Mouse (Mus musculus) ES-E14 (cell line): ENCODE data around the gene Tnrc6c. TPM values are rescaled to one million over a fixed set of nuclear protein-coding genes. Genes with fewer than 3 reads are reported as not detected.
A peak's percentile ranks its signal among the peaks of the same experiment; 100 is the strongest.

Source experiments
- DNase-seq: peaks from one replicate; pipeline ENCODE4 v3.0.0-alpha.2; 2013; ENCODE audit warnings: low read depth, low spot score
- H3K27ac ChIP-seq: 2 replicates; pipeline ENCODE4 v1.5.1; 2012; ENCODE audit warnings: low read depth, mild to moderate bottlenecking, low read length, moderate library complexity, mixed read lengths; ENCODE audit not compliant: poor library complexity, insufficient read depth, severe bottlenecking
- H3K36me3 ChIP-seq: 2 replicates; pipeline ENCODE4 v1.6.1; 2012; ENCODE audit warnings: mild to moderate bottlenecking, low read length, moderate library complexity, mixed read lengths; ENCODE audit not compliant: control insufficient read depth, poor library complexity, insufficient read depth, severe bottlenecking
- H3K4me1 ChIP-seq, 2 experiments: fragments of 150-350 bp in 1 of 2; sonication (generic) in 1 of 2; 2 replicates each; pipeline ENCODE4 v1.6.1; 2012; ENCODE audit warnings: low read length in 2 of 2, mild to moderate bottlenecking in 1 of 2, mixed read lengths in 1 of 2; ENCODE audit not compliant: control insufficient read depth in 2 of 2, insufficient read depth in 2 of 2, poor library complexity in 1 of 2
- H3K4me3 ChIP-seq, 2 experiments: fragments of 150-350 bp in 1 of 2; sonication (generic) in 1 of 2; 2 replicates each; pipeline ENCODE4 v1.5.1; 2012; ENCODE audit warnings: low read length in 2 of 2, low read depth in 1 of 2, mild to moderate bottlenecking in 1 of 2, mixed read lengths in 1 of 2; ENCODE audit not compliant: insufficient read depth in 1 of 2, poor library complexity in 1 of 2, severe bottlenecking in 1 of 2
- H3K9ac ChIP-seq: 2 replicates; pipeline ENCODE4 v1.6.1; 2012; ENCODE audit warnings: low read depth, mild to moderate bottlenecking, low read length, mixed read lengths; ENCODE audit not compliant: poor library complexity, insufficient read depth, severe bottlenecking
- H3K9me3 ChIP-seq: fragments of 150-350 bp; sonication (generic); 2 replicates; pipeline ENCODE4 v1.6.1; 2012; ENCODE audit warnings: low read depth, mild to moderate bottlenecking, low read length; ENCODE audit not compliant: control insufficient read depth, insufficient read depth
- CHD2 ChIP-seq: IDR thresholded peaks from 2 replicates; pipeline ENCODE4 v1.6.1; 2014; ENCODE audit warnings: mild to moderate bottlenecking, low read depth, low read length, inconsistent platforms
- HCFC1 ChIP-seq: IDR thresholded peaks from 2 replicates; pipeline ENCODE4 v1.6.1; 2012; ENCODE audit warnings: low read length, inconsistent platforms, borderline replicate concordance; ENCODE audit not compliant: insufficient read depth
- MAFK ChIP-seq: IDR thresholded peaks from 2 replicates; pipeline ENCODE4 v1.6.1; 2014; ENCODE audit warnings: mild to moderate bottlenecking, low read depth, low read length, inconsistent platforms; ENCODE audit not compliant: insufficient read depth
- ZC3H11A ChIP-seq: IDR thresholded peaks from 2 replicates; pipeline ENCODE4 v1.6.1; 2012; ENCODE audit warnings: low read depth, mild to moderate bottlenecking, inconsistent platforms, low read length, borderline replicate concordance
- ZNF384 ChIP-seq: IDR thresholded peaks from 2 replicates; pipeline ENCODE4 v1.6.1; 2012; ENCODE audit warnings: low read depth, low read length, inconsistent platforms
- in situ Hi-C, 2 experiments: fragments of 600-800 bp; cut with MboI; formaldehyde crosslinking; loops; one replicate each; pipeline ENCODE4 v1.15.1; 2025; ENCODE audit warnings: low sequenced_read_pairs in 2 of 2, inconsistent platforms in 1 of 2; ENCODE audit not compliant: unreplicated experiment in 2 of 2
- total RNA-seq: library from RNA; depleted of rRNA; stranded (reverse); fragments of 300-350 nt; gene quantifications from 2 replicates; pipeline ENCODE4 v1.2.3, GENCODE M21; 2012

The Tnrc6c gene
- total RNA-seq, 1 experiment: 21.5 TPM

DNA sequence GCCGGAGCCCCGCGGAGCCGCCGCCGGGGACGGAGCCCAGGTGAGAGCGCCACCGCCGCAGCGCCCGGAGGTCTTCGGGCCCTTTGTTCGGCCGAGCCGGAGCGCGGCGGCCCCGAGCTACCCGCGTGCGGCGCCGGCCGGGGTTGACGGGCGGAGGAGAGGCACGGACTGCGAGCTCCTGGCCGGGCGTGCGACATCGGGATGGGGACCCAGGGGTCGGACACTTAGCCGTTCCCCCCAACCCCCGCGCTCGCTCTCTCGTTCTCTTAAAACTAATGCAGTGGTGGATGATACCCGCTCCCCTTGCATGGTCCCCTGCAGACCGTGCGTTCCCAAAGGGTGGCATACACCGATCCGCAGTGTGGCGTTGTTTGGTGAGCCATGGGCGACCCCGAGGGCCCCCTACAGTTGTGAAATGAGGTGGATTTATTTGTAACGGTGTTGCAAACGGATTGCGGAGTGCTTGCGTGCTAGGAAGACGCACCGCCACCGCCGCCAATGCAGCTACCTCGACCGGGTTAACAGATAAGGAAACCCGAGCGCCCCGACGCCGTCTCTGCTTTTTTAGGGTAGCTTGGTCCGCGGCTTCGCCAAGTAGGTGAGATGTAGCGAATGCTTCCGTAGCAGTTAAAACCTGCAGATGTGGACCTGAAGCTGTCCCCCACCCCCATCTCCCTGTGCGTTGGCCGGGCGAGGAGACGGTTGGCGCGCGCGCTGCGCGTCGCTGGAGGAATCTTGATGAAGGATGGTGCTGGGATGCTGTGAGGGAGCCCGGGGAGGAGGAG lies 1.4 kb downstream of the Tnrc6c start:
- in situ Hi-C loops: no loop called here
- Histone ChIP-seq H3K27ac (peak overlapping the region; percentile 79; the same call in 1 of the 2 replicates), H3K9me3 (no peaks in the 10 kb centered on the region), H3K4me3 (peak overlapping the region; percentile 85 to 97), H3K36me3 (no peaks in the 10 kb centered on the region), H3K9ac (peak overlapping the region; percentile 91), H3K4me1 (peaks cover 7 to 8% of the 10 kb centered on the region in 2 experiments; a peak in 3 of 4 replicates)
- no peak for DNase-seq
- TF ChIP-seq MAFK (no peak), ZC3H11A (no peak), HCFC1 (no peak), ZNF384 (no peak), CHD2 (no peak)

DNA sequence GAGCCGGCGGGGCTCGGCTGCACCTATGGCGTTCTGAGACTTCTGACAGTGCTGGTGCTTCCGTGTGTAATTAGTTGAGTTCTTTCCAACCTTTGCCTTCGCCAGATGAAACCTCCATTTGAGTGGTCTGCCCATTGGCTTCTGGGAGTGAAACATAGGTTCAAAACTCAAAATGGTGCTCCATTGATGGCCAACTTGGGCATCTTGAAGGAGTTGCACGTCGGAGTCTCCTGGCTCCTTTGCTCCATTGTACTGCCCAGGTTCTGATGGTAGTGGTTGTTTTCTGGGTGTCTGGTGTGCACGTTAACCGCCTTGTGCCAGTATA lies 1.9 kb downstream of the Tnrc6c start:
- DNase-seq: no peak
- TF ChIP-seq ZC3H11A (no peak), MAFK (no peak), HCFC1 (no peak), ZNF384 (no peak), CHD2 (no peak)
- peak overlapping the region; percentile 85 to 97 for H3K4me3 ChIP-seq
- no peak overlapping the region for H3K27ac ChIP-seq
- H3K36me3 ChIP-seq: no peaks in the 10 kb centered on the region
- peak overlapping the region; percentile 91 for H3K9ac ChIP-seq
- H3K9me3 ChIP-seq: no peaks in the 10 kb centered on the region
- in situ Hi-C loops: no loop called here
- peaks cover 3 to 4% of the 10 kb centered on the region in 2 experiments; a peak in 3 of 4 replicates for H3K4me1 ChIP-seq

DNA sequence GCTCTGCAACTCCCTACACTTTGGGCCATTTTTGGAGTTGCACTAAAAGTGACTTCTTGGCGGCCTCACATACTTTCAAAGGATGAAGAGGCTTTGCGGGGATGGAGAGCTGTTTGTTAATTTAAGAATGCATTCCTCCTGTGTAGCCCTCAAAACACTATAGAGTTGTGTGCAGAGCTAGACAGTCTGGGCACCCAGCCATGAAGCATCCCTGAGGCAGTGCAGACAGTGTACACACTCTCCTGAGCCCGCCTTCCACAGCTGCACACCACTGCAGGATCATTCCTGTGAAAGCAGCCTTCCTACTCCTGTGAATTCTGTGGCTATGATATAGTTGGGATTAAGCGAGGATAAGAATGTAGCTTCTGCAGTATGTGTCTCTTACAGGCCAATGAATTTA lies 4.9 kb downstream of the Tnrc6c start:
- Histone ChIP-seq H3K9me3 (no peaks in the 10 kb centered on the region), H3K27ac (no peak overlapping the region), H3K4me1 (no peaks in the 10 kb centered on the region; a peak in 1 of 4 replicates), H3K9ac (no peak overlapping the region), H3K4me3 (no peak overlapping the region), H3K36me3 (no peaks in the 10 kb centered on the region)
- DNase-seq: no peak
- TF ChIP-seq ZNF384: no peak
- in situ Hi-C loops: no loop called here

DNA sequence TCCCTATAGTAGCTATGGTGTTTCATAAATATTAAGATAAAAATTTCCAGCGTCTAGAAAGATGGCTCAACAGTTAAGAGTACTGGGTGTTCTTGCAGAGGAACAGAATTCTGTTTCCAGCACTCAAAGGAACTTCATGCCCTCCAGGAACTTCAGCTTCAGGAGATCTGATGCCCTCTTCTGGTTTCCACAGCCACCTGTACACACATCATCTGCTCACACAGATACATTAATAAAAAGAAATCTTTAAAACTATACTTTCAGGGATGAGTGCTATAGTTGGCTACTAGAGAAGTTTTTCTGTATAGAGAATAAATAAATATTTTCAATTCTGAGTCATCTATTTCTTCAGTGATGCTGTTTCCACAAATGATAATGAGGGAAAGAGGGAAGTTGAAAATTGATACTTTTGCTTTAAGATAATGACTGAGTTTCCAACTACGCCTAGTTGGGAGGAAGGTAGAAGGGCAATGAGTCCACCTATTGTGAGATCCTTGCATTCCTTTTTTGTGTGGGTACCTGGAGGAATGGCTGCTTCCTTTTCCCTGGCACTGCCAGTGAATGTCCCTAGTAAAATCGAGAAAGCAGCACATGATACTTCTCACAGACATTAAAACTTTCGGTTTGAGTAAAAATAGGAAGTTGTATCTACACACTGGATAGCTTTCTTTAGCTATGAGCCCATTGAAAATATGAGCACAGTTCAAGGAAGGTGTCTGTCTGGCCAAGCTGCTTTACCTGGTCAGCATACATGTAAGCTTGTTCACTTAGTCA lies 9.1 kb downstream of the Tnrc6c start:
- Histone ChIP-seq H3K36me3 (no peaks in the 10 kb centered on the region), H3K4me3 (no peak overlapping the region), H3K4me1 (no peaks in the 10 kb centered on the region; a peak in 1 of 4 replicates), H3K27ac (no peak overlapping the region), H3K9ac (no peak overlapping the region), H3K9me3 (no peaks in the 10 kb centered on the region)
- in situ Hi-C loops: no loop called here
- TF ChIP-seq MAFK (no peak), ZNF384 (no peak), CHD2 (no peak), ZC3H11A (no peak), HCFC1 (no peak)
- no peak for DNase-seq

DNA sequence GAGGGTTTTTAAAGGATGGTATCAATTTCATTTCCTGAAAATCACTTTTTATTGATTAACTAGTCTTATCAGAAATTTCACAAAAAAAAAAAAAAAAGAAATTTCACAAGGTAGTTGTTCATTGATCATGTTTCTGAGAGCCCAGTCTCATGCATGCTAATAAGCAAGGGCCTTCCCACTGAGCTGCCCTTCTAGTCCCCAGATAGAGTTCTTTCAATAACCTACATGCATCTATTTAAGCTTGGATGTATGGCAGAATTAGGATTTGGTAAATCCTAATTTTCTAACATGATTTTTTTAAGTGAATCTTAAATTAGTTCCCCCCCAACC lies 9.7 kb downstream of the Tnrc6c start:
- in situ Hi-C loops: no loop called here
- Histone ChIP-seq H3K9ac (no peak overlapping the region), H3K4me3 (no peak overlapping the region), H3K9me3 (no peaks in the 10 kb centered on the region), H3K36me3 (no peaks in the 10 kb centered on the region), H3K27ac (no peak overlapping the region), H3K4me1 (no peaks in the 10 kb centered on the region; a peak in 1 of 4 replicates)
- no peak for TF ChIP-seq CHD2
- TF ChIP-seq MAFK: no peak
- TF ChIP-seq ZNF384: no peak
- no peak for DNase-seq
